Mouse (Mus musculus) forelimb bud, embryonic 11.5 days (tissue): ENCODE data around the gene Cisd1.

Experiments used
- DNase-seq: peaks from one replicate; pipeline ENCODE4 v3.0.0-alpha.2; 2012; ENCODE audit warnings: low read depth, low spot score

Gene Cisd1

GRCm38 (mm10) chr10:71327386-71327785, 17.4 kb downstream of the Cisd1 start:
- no peak for DNase-seq

GRCm38 (mm10) chr10:71326789-71327188, 18.0 kb downstream of the Cisd1 start:
- peak; percentile 81 for DNase-seq

- no peak for DNase-seq
Observed at GRCm38 (mm10) chr10:71326123-71326522, 18.6 kb downstream of the Cisd1 start.

- DNase-seq: no peak
Observed at GRCm38 (mm10) chr10:71323669-71324068, 21.1 kb downstream of the Cisd1 start.

- no peak for DNase-seq
Observed at GRCm38 (mm10) chr10:71316497-71316896, 28.3 kb downstream of the Cisd1 start.

- no peak for DNase-seq
Observed at GRCm38 (mm10) chr10:71316056-71316455, 28.7 kb downstream of the Cisd1 start.

GRCm38 (mm10) chr10:71314596-71314995, 30.2 kb downstream of the Cisd1 start:
- no peak for DNase-seq

- DNase-seq: no peak
Observed at GRCm38 (mm10) chr10:71310288-71310687, 34.5 kb downstream of the Cisd1 start.

GRCm38 (mm10) chr10:71308199-71308598, 36.6 kb downstream of the Cisd1 start:
- no peak for DNase-seq

GRCm38 (mm10) chr10:71306759-71307158, 38.0 kb downstream of the Cisd1 start:
- DNase-seq: no peak

- peak; percentile 51 for DNase-seq
Observed at GRCm38 (mm10) chr10:71306190-71306589, 38.6 kb downstream of the Cisd1 start.

- no peak for DNase-seq
Observed at GRCm38 (mm10) chr10:71302490-71302889, 42.3 kb downstream of the Cisd1 start.

GRCm38 (mm10) chr10:71300161-71300560, 44.6 kb downstream of the Cisd1 start:
- DNase-seq: no peak

GRCm38 (mm10) chr10:71293245-71293644, 51.5 kb downstream of the Cisd1 start:
- DNase-seq: no peak

- peak; percentile 43 for DNase-seq
Observed at GRCm38 (mm10) chr10:71292254-71292653, 52.5 kb downstream of the Cisd1 start.

GRCm38 (mm10) chr10:71291801-71292200, 53.0 kb downstream of the Cisd1 start:
- no peak for DNase-seq

- no peak for DNase-seq
Observed at GRCm38 (mm10) chr10:71291179-71291661, 53.5 kb downstream of the Cisd1 start.

GRCm38 (mm10) chr10:71285126-71285580, 59.6 kb downstream of the Cisd1 start, which contains the start of gene Ube2d1:
TSS of gene Ube2d1 (minus strand) at chr10:71285262.
- peak; percentile 66 for DNase-seq

GRCm38 (mm10) chr10:71284511-71285125, 60.1 kb downstream of the Cisd1 start:
- peak; percentile 46 for DNase-seq

- DNase-seq: no peak
Observed at GRCm38 (mm10) chr10:71284131-71284510, 60.6 kb downstream of the Cisd1 start.
